Mouse (Mus musculus) erythroblast, embryonic 14.5 days (primary cell): ENCODE data around the gene Glcci1. TPM values are rescaled to one million over a fixed set of nuclear protein-coding genes. Genes with fewer than 3 reads are reported as not detected.

Experiments used
- H3K27me3 ChIP-seq: 2 replicates; pipeline ENCODE4 v1.6.1; 2012; ENCODE audit warnings: inconsistent platforms; ENCODE audit not compliant: control insufficient read depth
- H3K36me3 ChIP-seq: 2 replicates; pipeline ENCODE4 v1.6.1; 2012; ENCODE audit warnings: mild to moderate bottlenecking, inconsistent platforms; ENCODE audit not compliant: control insufficient read depth
- H3K4me1 ChIP-seq: 2 replicates; pipeline ENCODE4 v1.6.1; 2012; ENCODE audit warnings: inconsistent platforms; ENCODE audit not compliant: control insufficient read depth
- H3K4me3 ChIP-seq: replicated peaks from 2 replicates; pipeline ENCODE3; 2012; ENCODE audit warnings: moderate library complexity, mild to moderate bottlenecking, inconsistent platforms
- H3K9me3 ChIP-seq: 2 replicates; pipeline ENCODE4 v1.6.1; 2012; ENCODE audit warnings: low read length, inconsistent platforms, mixed read lengths; ENCODE audit not compliant: control insufficient read depth
- GATA1 ChIP-seq: IDR thresholded peaks from 2 replicates; pipeline ENCODE4 v1.6.1; 2012; ENCODE audit warnings: low read length, inconsistent platforms, mixed read lengths
- TAL1 ChIP-seq: IDR thresholded peaks from 3 replicates; pipeline ENCODE4 v1.6.1; 2012; ENCODE audit warnings: low read length, inconsistent platforms, mixed read lengths
- polyA plus RNA-seq: library from polyadenylated mRNA; stranded (reverse); fragments of >175 nt; gene quantifications from 2 replicates; pipeline ENCODE4 v1.2.3, GENCODE M21; 2012

Glcci1 gene
- polyA plus RNA-seq, 1 experiment: 0.29 TPM

- Histone ChIP-seq H3K9me3 (no peaks in the 10 kb centered on the region), H3K27me3 (no peaks in the 10 kb centered on the region), H3K36me3 (no peaks in the 10 kb centered on the region), H3K4me3 (no peak overlapping the region), H3K4me1 (peaks cover 32% of the 10 kb centered on the region)
- TF ChIP-seq GATA1 (no peak), TAL1 (no peak)
Measured at GRCm38 (mm10) chr6:8474820-8475219, 34.6 kb upstream of the Glcci1 start.

GRCm38 (mm10) chr6:8479176-8479575, 30.2 kb upstream of the Glcci1 start:
- no peaks in the 10 kb centered on the region for H3K36me3 ChIP-seq
- H3K4me1 ChIP-seq: peaks cover 30% of the 10 kb centered on the region
- H3K9me3 ChIP-seq: no peaks in the 10 kb centered on the region
- H3K27me3 ChIP-seq: no peaks in the 10 kb centered on the region
- no peak overlapping the region for H3K4me3 ChIP-seq
- TF ChIP-seq TAL1 (no peak), GATA1 (no peak)

GRCm38 (mm10) chr6:8484437-8485275, 24.7 kb upstream of the Glcci1 start:
- TF ChIP-seq TAL1 (peak; percentile 37; the same call in 1 of the 3 replicates), GATA1 (peak; percentile 70)
- Histone ChIP-seq H3K9me3 (no peaks in the 10 kb centered on the region), H3K4me1 (peaks cover 64% of the 10 kb centered on the region), H3K36me3 (no peaks in the 10 kb centered on the region), H3K27me3 (no peaks in the 10 kb centered on the region), H3K4me3 (peak overlapping the region; percentile 28)

- peaks cover 68% of the 10 kb centered on the region for H3K4me1 ChIP-seq
- no peak for TF ChIP-seq GATA1
- no peak for TF ChIP-seq TAL1
- H3K27me3 ChIP-seq: no peaks in the 10 kb centered on the region
Measured at GRCm38 (mm10) chr6:8485414-8486175, 23.8 kb upstream of the Glcci1 start.

GRCm38 (mm10) chr6:8486391-8487043, 22.9 kb upstream of the Glcci1 start:
- Histone ChIP-seq H3K9me3 (no peaks in the 10 kb centered on the region), H3K4me3 (peak overlapping the region; percentile 63)
- TF ChIP-seq GATA1: no peak
- TF ChIP-seq TAL1: no peak

More at GRCm38 (mm10) chr6:8485414-8486175, 23.8 kb upstream of the Glcci1 start:
- no peak overlapping the region for H3K4me3 ChIP-seq
- no peaks in the 10 kb centered on the region for H3K36me3 ChIP-seq
- H3K9me3 ChIP-seq: no peaks in the 10 kb centered on the region

GRCm38 (mm10) chr6:8487044-8487853, 22.2 kb upstream of the Glcci1 start:
- no peaks in the 10 kb centered on the region for H3K9me3 ChIP-seq
- no peaks in the 10 kb centered on the region for H3K36me3 ChIP-seq
- peaks cover 70% of the 10 kb centered on the region for H3K4me1 ChIP-seq
- peak overlapping the region; percentile 63 for H3K4me3 ChIP-seq
- peak; percentile 11; the same call in 1 of the 2 replicates for TF ChIP-seq GATA1
- TF ChIP-seq TAL1: peak; percentile 58; the same call in 2 of the 3 replicates
- H3K27me3 ChIP-seq: no peaks in the 10 kb centered on the region

More at GRCm38 (mm10) chr6:8486391-8487043, 22.9 kb upstream of the Glcci1 start:
- Histone ChIP-seq H3K4me1 (peaks cover 66% of the 10 kb centered on the region), H3K27me3 (no peaks in the 10 kb centered on the region), H3K36me3 (no peaks in the 10 kb centered on the region)

- H3K36me3 ChIP-seq: no peaks in the 10 kb centered on the region
Measured at GRCm38 (mm10) chr6:8488249-8488648, 21.2 kb upstream of the Glcci1 start.

GRCm38 (mm10) chr6:8489266-8489665, 20.1 kb upstream of the Glcci1 start:
- Histone ChIP-seq H3K4me1 (peaks cover 62% of the 10 kb centered on the region), H3K27me3 (no peaks in the 10 kb centered on the region), H3K4me3 (no peak overlapping the region), H3K36me3 (no peaks in the 10 kb centered on the region), H3K9me3 (no peaks in the 10 kb centered on the region)
- TF ChIP-seq TAL1 (no peak), GATA1 (no peak)

More at GRCm38 (mm10) chr6:8488249-8488648, 21.2 kb upstream of the Glcci1 start:
- H3K4me1 ChIP-seq: peaks cover 68% of the 10 kb centered on the region
- TF ChIP-seq GATA1: no peak
- TF ChIP-seq TAL1: no peak
- no peaks in the 10 kb centered on the region for H3K27me3 ChIP-seq
- H3K4me3 ChIP-seq: peak overlapping the region; percentile 63
- H3K9me3 ChIP-seq: no peaks in the 10 kb centered on the region
